Mouse (Mus musculus) forelimb bud, embryonic 11.5 days (tissue): Measurements from ENCODE around the gene Gemin8.

Source experiments
- DNase-seq: peaks from one replicate; pipeline ENCODE4 v3.0.0-alpha.2; 2012; ENCODE audit warnings: low read depth, low spot score

Gemin8 gene

GRCm38 (mm10) chrX:166229750-166230149, 59.5 kb downstream of the Gemin8 start:
- no peak for DNase-seq

- DNase-seq: no peak
Observed at GRCm38 (mm10) chrX:166230515-166231267, 60.4 kb downstream of the Gemin8 start.

GRCm38 (mm10) chrX:166236131-166236530, 65.9 kb downstream of the Gemin8 start:
- DNase-seq: no peak

- no peak for DNase-seq
Observed at GRCm38 (mm10) chrX:166238831-166239460, 68.7 kb downstream of the Gemin8 start, which contains the start of gene Gpm6b. Gpm6b (plus strand) TSS chrX:166238911.

GRCm38 (mm10) chrX:166239520-166239919, 69.3 kb downstream of the Gemin8 start:
- DNase-seq: no peak
